Mouse (Mus musculus) brain, embryonic 14.5 days (tissue): ENCODE results near the gene Alyref.
"Not testable (repeated sequence)": the region's sequence is repeated elsewhere in the genome, so short reads cannot be mapped to it uniquely, and the experiment has no call there.

Source experiments
- CTCF ChIP-seq: fragments of 200-500 bp; IDR thresholded peaks from 2 replicates; pipeline ENCODE4 v1.5.1; 2012; ENCODE audit warnings: inconsistent platforms, mild to moderate bottlenecking, moderate library complexity, borderline replicate concordance; ENCODE audit not compliant: insufficient read depth, insufficient read length; ENCODE audit errors: extremely low read depth
- POLR2A ChIP-seq: fragments of 200-500 bp; IDR thresholded peaks from 2 replicates; pipeline ENCODE4 v1.6.1; 2012; ENCODE audit warnings: mild to moderate bottlenecking, inconsistent platforms, borderline replicate concordance; ENCODE audit not compliant: poor library complexity, insufficient read depth, insufficient read length, severe bottlenecking; ENCODE audit errors: extremely low read depth

DNA sequence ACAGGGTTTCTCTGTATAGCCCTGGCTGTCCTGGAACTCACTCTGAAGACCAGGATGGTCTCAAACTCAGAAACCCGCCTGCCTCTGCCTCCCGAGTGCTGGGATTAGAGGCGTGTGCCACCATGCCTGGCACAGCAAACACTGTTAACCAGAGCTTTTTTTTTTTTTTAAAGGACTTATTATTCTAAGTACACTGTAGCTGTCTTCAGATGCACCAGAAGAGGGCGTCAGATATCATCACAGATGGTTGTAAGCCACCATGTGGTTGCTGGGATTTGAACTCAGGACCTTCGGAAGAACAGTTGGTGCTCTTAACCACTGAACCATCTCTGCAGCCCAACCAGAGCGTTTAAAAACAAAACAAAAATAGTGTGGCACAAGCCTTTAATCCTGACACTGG is 39.3 kb downstream of the Alyref start:
- TF ChIP-seq CTCF, POLR2A: not testable (repeated sequence)
